Mouse (Mus musculus) bone marrow, adult 2 months (tissue): ENCODE measurements at regions not wholly inside any gene's neighbourhood (a gene's known extent, or its start where the extent isn't known, plus 50 kb on each side); places are given as distances from the start of the nearest gene placed in this dataset.

Source experiments
- CTCF ChIP-seq: fragments of 200-500 bp; IDR thresholded peaks from 2 replicates; pipeline ENCODE4 v1.5.1; 2011; ENCODE audit warnings: low read length, control low read depth; ENCODE audit not compliant: control insufficient read depth, insufficient read depth
- POLR2A ChIP-seq: fragments of 200-500 bp; IDR thresholded peaks from 2 replicates; pipeline ENCODE4 v1.6.1; 2011; ENCODE audit warnings: low read depth, mild to moderate bottlenecking, control low read depth, low read length, borderline replicate concordance; ENCODE audit not compliant: control insufficient read depth

- TF ChIP-seq POLR2A (no peak), CTCF (no peak)
Measured at GRCm38 (mm10) chr11:111582980-111583379, 517.0 kb downstream of the Kcnj2 start.
